Mouse (Mus musculus): ENCODE measurements around the gene Slc2a6.

DNA sequence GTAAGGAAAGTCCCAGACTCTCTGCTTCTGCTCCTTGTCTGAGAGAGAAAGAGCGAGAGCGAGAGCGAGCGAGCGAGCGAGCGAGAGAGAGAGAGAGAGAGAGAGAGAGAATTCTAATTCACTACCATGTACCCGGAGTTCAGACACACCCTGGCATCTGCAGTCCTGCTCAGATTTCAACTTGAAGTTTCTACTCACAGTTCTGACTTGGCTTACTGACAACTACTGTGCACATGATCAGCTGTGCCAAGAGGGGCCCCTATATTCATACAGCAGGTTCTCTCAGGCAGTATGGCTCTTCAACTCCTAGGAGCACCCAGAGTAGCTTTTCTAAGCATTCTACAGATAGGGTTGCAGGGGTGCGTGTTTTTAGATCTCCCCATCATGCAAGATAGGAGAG is 31.4 kb upstream of the Slc2a6 start:
- TF ChIP-seq CTCF (IDR thresholded peaks at IDR 0.05; ENCODE audit: low read depth, low read length) (no peak), POLR2AphosphoS5 (IDR thresholded peaks at IDR 0.05; ENCODE audit: insufficient replicate concordance, low read depth, low read length) (no peak), TAL1 (conservative IDR thresholded peaks at IDR 0.05; ENCODE audit: low read depth, low read length) (no peak), GATA1 (IDR thresholded peaks at IDR 0.05; ENCODE audit: borderline replicate concordance, low read length) (no peak), GATA2 (IDR thresholded peaks at IDR 0.05; ENCODE audit: borderline replicate concordance, low read depth, low read length) (no peak)

Data from G1E (cell line).